Mouse (Mus musculus): ENCODE data around the gene Map3k6. TPM values are rescaled to one million over a fixed set of nuclear protein-coding genes. Genes with fewer than 3 reads are reported as not detected.

The Map3k6 gene
- 2.9 and 3.4 TPM in 2 replicates for polyA plus RNA-seq (2015; fragmentation: Nextera tagmentation; extraction: Ambion mirVana)

DNA sequence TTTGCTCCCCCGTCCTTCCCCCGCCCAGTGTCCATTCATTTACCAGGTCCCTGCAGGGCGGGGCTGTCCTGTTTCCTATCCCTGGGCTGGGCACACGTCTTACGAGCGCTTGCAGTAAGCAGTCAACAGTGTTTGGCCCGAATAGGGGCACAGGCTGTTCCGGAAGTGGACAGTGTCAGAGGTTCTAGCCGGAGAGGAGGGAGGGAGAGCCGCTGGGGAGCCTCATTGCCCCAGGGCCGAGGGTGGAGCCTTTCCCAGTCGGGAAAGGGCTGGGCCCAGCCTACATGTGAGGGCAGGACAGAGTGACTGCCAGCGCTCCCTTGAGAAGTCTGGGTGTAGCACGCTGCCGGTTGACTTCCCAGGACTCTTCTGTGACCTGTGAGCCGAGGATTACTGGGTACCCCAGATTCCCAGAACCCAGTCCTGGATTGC lies at the start of gene Map3k6:
Gene Map3k6 (plus strand): TSS at position 329 of the 432 bp plus-strand sequence.
- H3K9ac ChIP-seq, result peak within 1 kb of the TSS; percentile 67
- peak within 1 kb of the TSS; percentile 90 for H3K4me2 ChIP-seq
- peak within 1 kb of the TSS; percentile 78 for H3K27ac ChIP-seq
- H3K36me3 ChIP-seq, result no peaks in the 10 kb centered on the region
- peaks cover 14% of the 10 kb centered on the region for H3K4me1 ChIP-seq (replicated peaks)
- WGBS, result 11% methylated on average over 16 of the region's 16 CpGs
- peak; percentile 54 for ATAC-seq (replicated peaks; ENCODE audit: insufficient number of reproducible peaks, insufficient read depth, low FRiP score, low read depth)
- no peaks in the 10 kb centered on the region for H3K9me3 ChIP-seq (replicated peaks)
- H3K4me3 ChIP-seq, result peak within 1 kb of the TSS; percentile 65
- peaks cover 17% of the 10 kb centered on the region for H3K27me3 ChIP-seq

- Histone ChIP-seq H3K4me3 (no peak overlapping the region), H3K27ac (no peak overlapping the region), H3K4me2 (no peak overlapping the region), H3K36me3 (peaks cover 63% of the 10 kb centered on the region), H3K27me3 (no peaks in the 10 kb centered on the region), H3K4me1 (replicated peaks) (peaks cover 36% of the 10 kb centered on the region), H3K9me3 (replicated peaks) (no peaks in the 10 kb centered on the region), H3K9ac (no peak overlapping the region)
- WGBS, result 84% methylated on average over 11 of the region's 11 CpGs
- ATAC-seq (replicated peaks; ENCODE audit: insufficient number of reproducible peaks, insufficient read depth, low FRiP score, low read depth), result no peak
These were observed 46.1 kb upstream of the Map3k6 start for GRCm38 (mm10) chr4:133194482-133194881.

GRCm38 (mm10) chr4:133195014-133195413 lies 45.6 kb upstream of the Map3k6 start:
- no peaks in the 10 kb centered on the region for H3K9me3 ChIP-seq (replicated peaks)
- ATAC-seq (replicated peaks; ENCODE audit: insufficient number of reproducible peaks, insufficient read depth, low FRiP score, low read depth), result no peak
- H3K4me1 ChIP-seq (replicated peaks), result peaks cover 41% of the 10 kb centered on the region

DNA sequence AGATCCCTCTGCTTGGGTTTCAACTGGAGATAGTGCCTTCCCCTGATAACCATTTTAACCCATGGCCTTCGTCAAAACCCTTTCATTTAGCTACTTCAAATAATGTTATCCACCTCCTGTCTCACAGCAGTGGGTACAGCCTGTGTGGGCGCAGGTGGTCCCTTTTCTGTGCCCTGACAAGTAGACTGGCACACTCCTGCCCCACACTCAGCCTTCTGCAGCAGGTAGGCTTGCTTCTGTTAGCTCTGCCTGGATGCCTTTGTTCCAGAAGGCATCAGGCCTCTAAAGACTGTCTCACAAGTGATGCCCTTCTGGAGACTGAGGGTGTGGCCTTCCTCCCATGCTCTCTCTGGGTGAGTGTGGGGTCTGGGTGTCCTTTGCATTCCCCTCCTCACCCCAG lies 44.5 kb upstream of the Map3k6 start:
- Histone ChIP-seq H3K9me3 (replicated peaks) (no peaks in the 10 kb centered on the region), H3K4me1 (replicated peaks) (peaks cover 52% of the 10 kb centered on the region), H3K4me3 (no peak overlapping the region), H3K9ac (no peak overlapping the region), H3K36me3 (peaks cover 48% of the 10 kb centered on the region), H3K27ac (no peak overlapping the region), H3K27me3 (no peaks in the 10 kb centered on the region), H3K4me2 (no peak overlapping the region)
- WGBS, result 65% methylated on average over 2 of the region's 2 CpGs
- no peak for ATAC-seq (replicated peaks; ENCODE audit: insufficient number of reproducible peaks, insufficient read depth, low FRiP score, low read depth)

More at GRCm38 (mm10) chr4:133195014-133195413, 45.6 kb upstream of the Map3k6 start:
- Histone ChIP-seq H3K9ac (no peak overlapping the region), H3K27ac (no peak overlapping the region), H3K27me3 (no peaks in the 10 kb centered on the region), H3K36me3 (peaks cover 58% of the 10 kb centered on the region), H3K4me3 (no peak overlapping the region), H3K4me2 (no peak overlapping the region)
- WGBS, result 58% methylated on average over 4 of the region's 4 CpGs

DNA sequence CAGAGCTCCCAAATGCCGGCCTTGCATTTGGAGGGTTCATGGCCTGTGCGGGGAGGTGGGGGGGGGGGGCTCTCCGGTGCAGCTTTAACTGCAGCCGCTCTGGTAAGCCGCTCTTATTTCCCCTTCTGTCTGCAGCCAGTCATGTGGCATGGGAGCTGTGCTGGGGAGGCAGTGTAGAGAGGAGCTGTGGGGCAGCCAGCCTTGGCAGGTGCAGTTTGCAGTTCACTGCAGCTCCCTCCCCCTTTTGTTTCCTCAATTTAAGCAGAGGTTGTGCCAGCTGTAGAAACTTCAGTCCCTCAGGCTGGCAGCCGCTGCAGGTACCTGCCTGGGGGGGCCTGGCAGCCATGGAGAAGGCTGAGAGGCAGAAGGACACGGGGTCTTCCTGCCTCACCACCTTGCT lies 43.8 kb upstream of the Map3k6 start:
- Histone ChIP-seq H3K9me3 (replicated peaks) (no peaks in the 10 kb centered on the region), H3K4me2 (no peak overlapping the region), H3K36me3 (peaks cover 41% of the 10 kb centered on the region), H3K4me1 (replicated peaks) (peaks cover 59% of the 10 kb centered on the region), H3K9ac (no peak overlapping the region; the same call in 1 of the 2 replicates), H3K4me3 (no peak overlapping the region), H3K27me3 (no peaks in the 10 kb centered on the region), H3K27ac (peak overlapping the region; percentile 80)
- no peak for ATAC-seq (replicated peaks; ENCODE audit: insufficient number of reproducible peaks, insufficient read depth, low FRiP score, low read depth)
- WGBS, result 39% methylated on average over 7 of the region's 7 CpGs

DNA sequence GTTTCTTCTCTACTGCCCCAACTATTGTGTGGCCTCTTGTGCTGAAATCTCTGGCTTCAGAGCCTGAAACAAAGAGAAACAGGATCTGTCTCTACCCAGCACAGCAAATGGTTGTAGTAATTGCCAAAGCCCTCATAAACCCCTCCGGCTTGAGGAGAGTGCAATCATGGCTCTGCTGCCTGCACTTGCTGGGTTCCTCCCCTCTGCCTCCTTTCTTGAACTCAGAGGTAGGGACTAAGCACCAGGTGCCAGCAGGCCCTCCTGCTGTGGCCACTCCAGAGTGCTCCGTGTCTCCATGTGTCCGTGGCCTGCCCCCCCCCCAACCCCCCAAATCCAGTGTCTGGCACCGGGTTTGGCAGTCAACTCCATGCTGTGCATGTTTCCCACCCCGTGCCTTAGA lies 43.3 kb upstream of the Map3k6 start:
- H3K9me3 ChIP-seq (replicated peaks), result no peaks in the 10 kb centered on the region
- H3K36me3 ChIP-seq, result peaks cover 36% of the 10 kb centered on the region
- H3K4me2 ChIP-seq, result no peak overlapping the region
- H3K4me3 ChIP-seq, result no peak overlapping the region
- no peaks in the 10 kb centered on the region for H3K27me3 ChIP-seq
- WGBS, result 24% methylated on average over 5 of the region's 5 CpGs
- peaks cover 59% of the 10 kb centered on the region for H3K4me1 ChIP-seq (replicated peaks)
- peak overlapping the region; percentile 80 for H3K27ac ChIP-seq
- ATAC-seq (replicated peaks; ENCODE audit: insufficient number of reproducible peaks, insufficient read depth, low FRiP score, low read depth), result no peak
- peak overlapping the region; percentile 20; the same call in 1 of the 2 replicates for H3K9ac ChIP-seq

DNA sequence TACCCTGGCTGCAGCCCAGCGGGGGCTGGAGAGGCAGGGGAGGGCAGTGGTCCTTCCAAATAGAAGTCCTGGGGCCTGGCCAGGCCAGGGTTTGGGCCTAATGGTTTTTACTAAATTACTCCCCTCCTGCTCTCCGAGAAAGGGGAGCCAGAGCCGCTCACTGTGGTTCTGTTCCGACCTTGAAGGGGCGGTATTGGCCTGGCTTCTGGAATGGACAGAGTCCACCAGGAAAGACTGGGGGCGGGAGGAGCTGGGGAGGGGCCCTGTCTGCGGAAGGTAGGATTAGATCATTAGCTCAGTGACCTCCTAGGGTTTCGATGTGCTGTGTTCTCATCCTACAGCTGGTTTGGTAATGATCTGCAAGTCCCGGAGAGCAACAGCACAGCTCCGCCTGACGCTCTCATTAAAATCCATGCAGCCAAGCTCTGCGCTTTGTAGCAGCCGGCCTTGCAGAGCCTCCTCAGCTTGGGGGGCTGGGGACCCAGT lies 42.8 kb upstream of the Map3k6 start:
- no peak overlapping the region for H3K4me2 ChIP-seq

GRCm38 (mm10) chr4:133198337-133199180 lies 42.1 kb upstream of the Map3k6 start:
- Histone ChIP-seq H3K4me3 (no peak overlapping the region), H3K9ac (no peak overlapping the region), H3K9me3 (replicated peaks) (no peaks in the 10 kb centered on the region), H3K4me1 (replicated peaks) (peaks cover 59% of the 10 kb centered on the region), H3K27me3 (no peaks in the 10 kb centered on the region), H3K27ac (peak overlapping the region; percentile 80), H3K36me3 (peaks cover 24% of the 10 kb centered on the region), H3K4me2 (no peak overlapping the region; the same call in 1 of the 2 replicates)
- 34% methylated on average over 19 of the region's 19 CpGs for WGBS
- no peak for ATAC-seq (replicated peaks; ENCODE audit: insufficient number of reproducible peaks, insufficient read depth, low FRiP score, low read depth)

More for the DNA sequence above, 42.8 kb upstream of the Map3k6 start:
- no peak for ATAC-seq (replicated peaks; ENCODE audit: insufficient number of reproducible peaks, insufficient read depth, low FRiP score, low read depth)
- no peak overlapping the region for H3K4me3 ChIP-seq
- no peaks in the 10 kb centered on the region for H3K27me3 ChIP-seq
- peak overlapping the region; percentile 20; the same call in 1 of the 2 replicates for H3K9ac ChIP-seq
- peak overlapping the region; percentile 80 for H3K27ac ChIP-seq
- H3K4me1 ChIP-seq (replicated peaks), result peaks cover 59% of the 10 kb centered on the region
- H3K9me3 ChIP-seq (replicated peaks), result no peaks in the 10 kb centered on the region
- peaks cover 31% of the 10 kb centered on the region for H3K36me3 ChIP-seq
- WGBS, result 40% methylated on average over 13 of the region's 13 CpGs

- WGBS, result 52% methylated on average over 6 of the region's 6 CpGs
- Histone ChIP-seq H3K4me2 (0 out of 2 replicates have a peak overlapping the region, but pooled peaks have one; percentile 14), H3K9me3 (replicated peaks) (no peaks in the 10 kb centered on the region), H3K4me3 (no peak overlapping the region), H3K27ac (peak overlapping the region; percentile 80), H3K27me3 (no peaks in the 10 kb centered on the region), H3K4me1 (replicated peaks) (peaks cover 67% of the 10 kb centered on the region), H3K9ac (no peak overlapping the region), H3K36me3 (peaks cover 14% of the 10 kb centered on the region; the same call in 1 of the 2 replicates)
- ATAC-seq (replicated peaks; ENCODE audit: insufficient number of reproducible peaks, insufficient read depth, low FRiP score, low read depth), result no peak
These were observed 40.9 kb upstream of the Map3k6 start for GRCm38 (mm10) chr4:133199743-133200142.

- WGBS, result 28% methylated on average over 21 of the region's 21 CpGs
- no peak; the same call in 1 of the 2 replicates for ATAC-seq (replicated peaks; ENCODE audit: insufficient number of reproducible peaks, insufficient read depth, low FRiP score, low read depth)
These were observed 40.3 kb upstream of the Map3k6 start for GRCm38 (mm10) chr4:133200343-133200742.

GRCm38 (mm10) chr4:133201006-133201771 lies 39.4 kb upstream of the Map3k6 start:
- Histone ChIP-seq H3K4me3 (no peak overlapping the region), H3K27ac (peak overlapping the region; percentile 80), H3K36me3 (peaks cover 3% of the 10 kb centered on the region; the same call in 1 of the 2 replicates), H3K9ac (peak overlapping the region; percentile 31; the same call in 1 of the 2 replicates), H3K27me3 (no peaks in the 10 kb centered on the region), H3K4me1 (replicated peaks) (peaks cover 70% of the 10 kb centered on the region), H3K9me3 (replicated peaks) (no peaks in the 10 kb centered on the region), H3K4me2 (no peak overlapping the region)
- 52% methylated on average over 7 of the region's 8 CpGs for WGBS
- ATAC-seq (replicated peaks; ENCODE audit: insufficient number of reproducible peaks, insufficient read depth, low FRiP score, low read depth), result peak; percentile 38; the same call in 1 of the 2 replicates

More at GRCm38 (mm10) chr4:133200343-133200742, 40.3 kb upstream of the Map3k6 start:
- no peak overlapping the region for H3K4me3 ChIP-seq
- peak overlapping the region; percentile 23; the same call in 1 of the 2 replicates for H3K9ac ChIP-seq
- H3K9me3 ChIP-seq (replicated peaks), result no peaks in the 10 kb centered on the region
- no peaks in the 10 kb centered on the region for H3K27me3 ChIP-seq
- peak overlapping the region; percentile 14; the same call in 1 of the 2 replicates for H3K4me2 ChIP-seq
- H3K27ac ChIP-seq, result peak overlapping the region; percentile 80
- peaks cover 9% of the 10 kb centered on the region; the same call in 1 of the 2 replicates for H3K36me3 ChIP-seq
- H3K4me1 ChIP-seq (replicated peaks), result peaks cover 73% of the 10 kb centered on the region
